Mouse (Mus musculus) olfactory bulb, adult 2 months (tissue): Measurements from ENCODE around the gene Sdhaf2.

Experiments
- CTCF ChIP-seq: fragments of 200-500 bp; IDR thresholded peaks from 2 replicates; pipeline ENCODE4 v1.5.1; 2012; ENCODE audit warnings: low read depth, mild to moderate bottlenecking, low read length, moderate library complexity; ENCODE audit not compliant: insufficient read depth
- POLR2A ChIP-seq: fragments of 200-500 bp; IDR thresholded peaks from 2 replicates; pipeline ENCODE4 v1.6.1; 2012; ENCODE audit warnings: mild to moderate bottlenecking, low read depth, low read length, moderate library complexity; ENCODE audit not compliant: insufficient read depth

- no peak for TF ChIP-seq POLR2A
- TF ChIP-seq CTCF = no peak
Observed at GRCm38 (mm10) chr19:10461584-10461983, 64.4 kb downstream of the Sdhaf2 start.
